Mouse (Mus musculus) ES-E14 (cell line): ENCODE measurements around the gene Zfp628.

Experiments used
- CHD2 ChIP-seq: IDR thresholded peaks from 2 replicates; pipeline ENCODE4 v1.6.1; 2014; ENCODE audit warnings: mild to moderate bottlenecking, low read depth, low read length, inconsistent platforms
- HCFC1 ChIP-seq: IDR thresholded peaks from 2 replicates; pipeline ENCODE4 v1.6.1; 2012; ENCODE audit warnings: low read length, inconsistent platforms, borderline replicate concordance; ENCODE audit not compliant: insufficient read depth
- MAFK ChIP-seq: IDR thresholded peaks from 2 replicates; pipeline ENCODE4 v1.6.1; 2014; ENCODE audit warnings: mild to moderate bottlenecking, low read depth, low read length, inconsistent platforms; ENCODE audit not compliant: insufficient read depth
- ZC3H11A ChIP-seq: IDR thresholded peaks from 2 replicates; pipeline ENCODE4 v1.6.1; 2012; ENCODE audit warnings: low read depth, mild to moderate bottlenecking, inconsistent platforms, low read length, borderline replicate concordance
- ZNF384 ChIP-seq: IDR thresholded peaks from 2 replicates; pipeline ENCODE4 v1.6.1; 2012; ENCODE audit warnings: low read depth, low read length, inconsistent platforms

DNA sequence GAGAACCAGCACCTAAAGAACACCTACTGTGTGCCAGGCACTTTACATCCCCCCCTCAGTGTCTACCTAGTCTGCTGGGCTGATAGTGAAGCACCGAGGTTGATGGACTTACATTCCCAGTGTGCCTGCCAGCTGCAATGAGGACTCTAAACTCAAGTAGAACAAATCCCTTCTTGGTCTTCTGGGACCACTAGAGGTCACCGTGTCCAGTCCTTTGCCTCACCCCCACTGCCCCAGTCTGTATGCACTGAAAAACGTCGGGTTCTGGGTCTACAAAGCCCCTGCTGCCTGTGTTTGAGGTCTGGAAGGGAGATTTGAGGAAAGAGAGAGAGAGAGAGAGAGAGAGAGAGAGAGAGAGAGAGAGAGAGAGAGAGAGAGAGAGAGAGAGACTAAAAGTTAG is 9.5 kb downstream of the Zfp628 start:
- no peak for TF ChIP-seq ZC3H11A
- no peak for TF ChIP-seq HCFC1
- TF ChIP-seq MAFK: no peak
- TF ChIP-seq ZNF384: no peak
- TF ChIP-seq CHD2: no peak
